Mouse (Mus musculus) activated CD4-positive, CD25-positive, alpha-beta regulatory T cell, adult 4 months (primary cell): ENCODE data around the gene Vps29. TPM values are rescaled to one million over a fixed set of nuclear protein-coding genes. Genes with fewer than 3 reads are reported as not detected.

Experiments used
- ATAC-seq: one replicate; pipeline ENCODE4 v1.8.0; 2017
- polyA plus RNA-seq, 2 experiments: library from polyadenylated mRNA; unstranded; fragments of 100-300 nt; shearing (Covaris generic); gene quantifications; one replicate each; pipeline ENCODE4 v1.2.1; 2017

Vps29 gene
- polyA plus RNA-seq, 2 experiments from 2014 or later, result 248 to 259 TPM

DNA sequence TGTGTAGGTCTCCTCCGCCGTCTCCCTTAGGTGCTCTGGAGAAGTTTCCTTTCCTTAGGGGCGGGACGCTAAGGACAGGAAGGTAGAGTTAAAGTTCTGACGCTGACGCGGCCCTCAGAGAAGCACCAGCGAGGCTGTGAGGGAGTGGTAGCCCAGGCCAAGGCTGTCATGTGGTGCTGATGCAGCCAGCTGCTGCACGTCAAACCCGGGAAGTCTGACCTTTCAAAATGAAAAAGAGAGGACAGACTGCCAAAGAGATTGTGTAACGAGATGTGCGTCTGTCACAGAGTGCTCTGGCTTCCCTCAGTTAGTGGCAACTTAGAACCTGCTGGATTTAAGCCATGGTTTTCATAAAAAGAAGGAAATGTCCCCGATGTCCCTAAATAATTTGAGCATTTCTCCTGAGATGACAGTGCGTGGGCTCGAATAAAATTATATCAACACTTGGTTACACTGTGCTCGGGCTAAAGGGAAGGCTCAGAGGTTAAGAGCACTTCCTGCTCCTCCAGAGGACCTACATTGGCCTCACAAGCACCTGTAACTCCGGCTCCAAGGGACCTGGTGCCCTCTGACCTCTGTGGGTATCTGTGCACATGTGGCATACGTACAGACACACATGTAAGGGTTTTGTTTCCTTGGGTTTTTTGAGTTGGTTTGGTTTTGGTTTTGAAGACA is 46.6 kb downstream of the Vps29 start:
- ATAC-seq, result no peak

GRCm38 (mm10) chr5:122401303-122401640 is 47.1 kb downstream of the Vps29 start:
- ATAC-seq, result no peak

DNA sequence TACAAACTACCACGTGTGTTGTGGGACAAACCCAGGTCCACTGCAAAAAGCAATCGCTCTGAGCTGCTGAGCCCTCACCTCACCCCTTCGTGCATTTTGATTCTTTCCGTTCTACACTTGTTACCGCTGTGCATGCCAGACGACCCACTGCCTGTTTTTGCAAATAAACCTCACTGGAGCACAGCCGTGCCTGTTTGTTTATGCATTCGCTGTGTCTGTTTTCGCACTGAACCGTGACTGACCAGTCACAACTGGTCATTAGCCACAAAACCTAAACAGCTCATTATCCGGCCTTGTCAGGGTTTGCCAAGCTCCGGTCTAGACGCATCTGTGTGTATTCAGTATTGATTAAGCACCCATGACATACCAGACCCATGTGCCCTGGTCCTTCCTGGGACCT is 48.0 kb downstream of the Vps29 start:
- ATAC-seq, result no peak

- no peak for ATAC-seq
These were observed 48.6 kb downstream of the Vps29 start for GRCm38 (mm10) chr5:122402772-122403171.

DNA sequence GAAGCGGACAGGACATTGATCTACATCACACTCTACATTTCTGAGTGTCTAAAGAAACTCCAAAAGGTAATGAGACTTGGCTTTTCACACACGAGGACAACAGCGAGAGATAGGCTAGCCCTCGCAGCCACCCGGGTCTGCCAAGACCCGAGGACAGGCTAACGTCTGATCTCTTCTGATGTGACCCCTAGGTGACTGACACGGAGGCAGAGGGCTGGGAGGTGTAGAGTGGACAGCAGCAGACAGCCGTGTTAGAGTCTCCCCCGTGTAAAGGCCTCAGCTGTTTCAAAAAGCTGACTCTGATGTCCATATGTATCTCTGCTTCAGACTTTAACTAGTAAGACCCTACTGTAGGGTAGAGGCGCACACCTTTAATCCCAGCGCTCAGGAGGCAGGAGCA is 49.2 kb downstream of the Vps29 start:
- no peak for ATAC-seq

- no peak for ATAC-seq
These were observed 51.4 kb downstream of the Vps29 start for GRCm38 (mm10) chr5:122405537-122405936.

- no peak for ATAC-seq
These were observed 55.8 kb downstream of the Vps29 start for GRCm38 (mm10) chr5:122409692-122410645.

DNA sequence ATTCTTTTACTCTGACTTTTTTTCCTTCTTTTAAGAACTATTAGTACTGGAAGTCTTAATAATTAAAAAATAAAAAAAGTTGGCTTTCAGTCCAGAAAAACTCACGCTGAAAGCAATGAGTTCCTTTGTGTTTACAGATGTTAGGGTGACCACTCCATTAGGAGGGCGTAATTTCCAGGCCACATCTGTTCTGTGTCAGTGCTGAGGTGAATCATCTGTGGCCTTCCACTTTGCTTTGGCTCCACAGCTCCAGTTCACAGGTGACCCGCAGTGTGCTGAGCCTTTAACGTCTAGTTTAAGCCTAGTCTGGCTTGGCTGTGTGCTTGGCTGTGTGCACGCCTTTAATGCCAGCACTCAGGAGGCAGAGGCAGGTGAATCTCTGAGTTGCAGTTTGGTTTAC is 57.7 kb downstream of the Vps29 start:
- no peak for ATAC-seq

DNA sequence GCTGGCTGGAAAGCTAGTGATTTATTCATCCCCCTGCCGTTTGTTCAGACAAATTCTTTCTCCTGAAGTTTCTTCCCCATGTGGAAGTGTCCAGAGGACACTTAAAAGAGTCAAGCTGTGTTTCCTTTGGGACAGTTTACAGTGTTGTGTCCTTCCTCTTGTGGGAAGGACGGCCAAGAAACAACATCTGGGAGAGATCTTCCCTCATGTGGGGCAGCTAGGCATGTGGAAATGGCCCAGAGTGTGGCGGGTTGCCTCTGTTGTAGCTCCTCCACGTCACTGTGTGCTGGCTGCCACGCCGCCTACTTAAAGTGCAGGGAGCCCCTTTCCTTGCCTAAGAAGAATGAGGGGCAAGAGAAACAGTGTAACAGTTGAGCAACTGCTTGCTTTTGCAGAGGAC is 58.7 kb downstream of the Vps29 start:
- ATAC-seq, result no peak

DNA sequence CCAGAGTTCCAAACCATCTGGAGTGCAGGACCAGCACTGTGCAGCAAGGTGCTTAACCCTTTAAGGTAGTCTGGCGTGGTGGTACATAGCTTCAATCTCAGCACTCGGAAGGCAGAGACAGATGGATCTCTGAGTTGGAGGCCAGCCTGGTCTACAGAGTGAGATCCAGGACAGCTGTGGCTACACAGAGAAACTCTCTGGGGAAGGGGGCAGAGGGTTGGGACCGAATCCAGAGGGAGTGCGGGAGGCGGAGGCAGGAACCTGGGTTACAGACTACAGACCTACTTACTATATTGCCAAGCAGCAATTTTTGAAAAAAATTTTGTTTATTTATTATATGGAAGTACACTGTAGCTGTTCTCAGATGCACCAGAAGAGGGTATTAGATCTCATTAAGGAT is 60.2 kb downstream of the Vps29 start:
- no peak for ATAC-seq

Other genes with a start within 250 kb of the Vps29 start
- gene Ccdc63, start 213.5 kb upstream of the Vps29 start, polyA plus RNA-seq, result 1 to 10 TPM in 1 of 2 experiments, not detected in 1; 1.0 TPM
- 10 to 100 TPM; 44.5 to 70.3 TPM for gene Ppp1cc, start 196.1 kb upstream of the Vps29 start, polyA plus RNA-seq
- gene Hvcn1, start 147.6 kb upstream of the Vps29 start, polyA plus RNA-seq, result 10 to 100 TPM; 39.5 to 46.5 TPM
- gene Tctn1, start 89.9 kb upstream of the Vps29 start, polyA plus RNA-seq, result under 1 TPM; 0.75 to 0.96 TPM
- gene Pptc7, start 70.0 kb upstream of the Vps29 start, polyA plus RNA-seq, result 10 to 100 TPM; 13.5 to 14.8 TPM
- 10 to 100 TPM in 1 of 2 experiments, 1 to 10 TPM in 1; 6.6 to 14.1 TPM for gene Rad9b, start 136 bp upstream of the Vps29 start, polyA plus RNA-seq
- 10 to 100 TPM; 46.7 to 63.3 TPM for gene Gpn3, start 17.5 kb downstream of the Vps29 start, polyA plus RNA-seq
- gene Fam216a, start 18.0 kb downstream of the Vps29 start, polyA plus RNA-seq, result 1 to 10 TPM; 9.3 to 9.9 TPM
- gene Arpc3, start 37.5 kb downstream of the Vps29 start, polyA plus RNA-seq, result 100 to 1,000 TPM; 443 to 614 TPM
- gene Anapc7, start 67.3 kb downstream of the Vps29 start, polyA plus RNA-seq, result 10 to 100 TPM; 13.4 to 23.7 TPM
- 10 to 100 TPM; 14.0 to 17.6 TPM for gene Atp2a2, start 147.9 kb downstream of the Vps29 start, polyA plus RNA-seq